Mouse (Mus musculus) ovary, adult 2 months (tissue): Measurements from ENCODE around the gene 4930444G20Rik. TPM values are rescaled to one million over a fixed set of nuclear protein-coding genes. Genes with fewer than 3 reads are reported as not detected.

Experiments
- polyA plus RNA-seq: library from polyadenylated mRNA; depleted of rRNA; stranded (reverse); fragments of >200 nt; gene quantifications from 2 replicates; pipeline ENCODE4 v1.2.3, GENCODE M21; 2012; rRNA removed

4930444G20Rik gene
- polyA plus RNA-seq, result not detected in 2 replicates

GRCm38 (mm10) chr10:22067979-22068378 lies at the start of gene 4930444G20Rik:
Gene 4930444G20Rik (minus strand): TSS chr10:22068079.

Other genes with a start within 250 kb of the 4930444G20Rik start
- 66.2 and 67.0 TPM in 2 replicates for gene Sgk1, start 185.9 kb downstream of the 4930444G20Rik start, polyA plus RNA-seq
- gene E030030I06Rik, start 81.2 kb upstream of the 4930444G20Rik start, polyA plus RNA-seq, result 8.5 and 9.5 TPM in 2 replicates
- 1.3 and 1.6 TPM in 2 replicates for gene Raet1e, start 90.5 kb upstream of the 4930444G20Rik start, polyA plus RNA-seq
- gene H60b, start 90.5 kb upstream of the 4930444G20Rik start, polyA plus RNA-seq, result 0.53 and 0.99 TPM in 2 replicates